Mouse (Mus musculus): ENCODE measurements around the gene Rarres1. TPM values are rescaled to one million over a fixed set of nuclear protein-coding genes. Genes with fewer than 3 reads are reported as not detected.
A peak's percentile ranks its signal among the peaks of the same experiment; 100 is the strongest.

Rarres1 gene
- polyA plus RNA-seq, 1 experiment from 2014 or later = 4.9 TPM

DNA sequence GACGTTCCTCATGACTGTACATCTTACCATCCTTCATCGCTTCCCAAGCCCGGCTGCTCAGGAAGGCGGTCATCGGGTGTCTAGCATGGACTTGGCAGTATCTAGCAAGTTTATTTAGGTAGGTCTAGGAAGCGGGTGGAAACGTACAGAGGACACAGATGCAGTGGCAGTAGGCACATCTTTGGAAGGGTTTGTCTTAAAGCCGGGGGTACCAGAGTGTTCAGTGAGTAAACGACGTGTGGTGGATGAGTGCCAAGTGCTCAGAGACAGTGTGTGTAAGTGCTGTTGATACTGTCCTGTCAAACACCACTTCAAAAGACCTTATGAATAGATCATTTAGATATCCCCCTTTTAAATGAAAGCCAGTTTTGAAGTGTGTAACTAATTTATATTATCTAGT is 52.7 kb downstream of the Rarres1 start:
- peaks cover 15% of the 10 kb centered on the region for H3K4me1 ChIP-seq
- ATAC-seq (ENCODE audit: low FRiP score, low read depth) = no peak
- H3K27me3 ChIP-seq = no peaks in the 10 kb centered on the region
- no peaks in the 10 kb centered on the region for H3K9me3 ChIP-seq
- peaks cover 40% of the 10 kb centered on the region for H3K36me3 ChIP-seq
- WGBS = 31% methylated on average over 10 of the region's 10 CpGs
- peak overlapping the region; percentile 74 for H3K4me2 ChIP-seq (replicated peaks)
- no peak overlapping the region for H3K27ac ChIP-seq
- peak overlapping the region; percentile 78 for H3K9ac ChIP-seq
- peak overlapping the region; percentile 67 for H3K4me3 ChIP-seq

DNA sequence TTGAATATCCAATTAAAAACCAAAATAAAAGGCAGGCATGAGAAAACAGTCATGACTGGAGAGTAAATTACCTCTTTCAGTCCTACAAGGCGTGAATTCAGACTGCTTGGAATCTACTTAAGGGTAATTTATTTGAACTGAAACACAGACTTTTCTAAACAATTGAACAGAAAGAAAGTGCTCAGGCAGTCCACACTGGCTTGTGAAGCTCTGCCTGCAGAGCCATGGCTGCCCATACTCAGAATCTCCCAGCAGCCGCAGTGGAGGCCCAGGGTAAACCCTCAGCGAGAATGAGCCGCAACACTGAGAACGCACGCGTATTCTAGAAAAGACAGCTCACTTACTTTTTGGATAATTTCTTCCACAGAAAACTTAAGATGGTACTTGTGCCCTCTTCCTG is 53.3 kb downstream of the Rarres1 start:
- H3K27me3 ChIP-seq = no peaks in the 10 kb centered on the region
- H3K4me1 ChIP-seq = peaks cover 15% of the 10 kb centered on the region
- H3K4me2 ChIP-seq (replicated peaks) = peak overlapping the region; percentile 74
- H3K27ac ChIP-seq = no peak overlapping the region
- no peaks in the 10 kb centered on the region for H3K9me3 ChIP-seq
- ATAC-seq (ENCODE audit: low FRiP score, low read depth) = no peak
- H3K36me3 ChIP-seq = peaks cover 44% of the 10 kb centered on the region
- H3K4me3 ChIP-seq = peak overlapping the region; percentile 67; the same call in 1 of the 2 replicates
- no peak overlapping the region for H3K9ac ChIP-seq
- WGBS = 80% methylated on average over 7 of the region's 7 CpGs

DNA sequence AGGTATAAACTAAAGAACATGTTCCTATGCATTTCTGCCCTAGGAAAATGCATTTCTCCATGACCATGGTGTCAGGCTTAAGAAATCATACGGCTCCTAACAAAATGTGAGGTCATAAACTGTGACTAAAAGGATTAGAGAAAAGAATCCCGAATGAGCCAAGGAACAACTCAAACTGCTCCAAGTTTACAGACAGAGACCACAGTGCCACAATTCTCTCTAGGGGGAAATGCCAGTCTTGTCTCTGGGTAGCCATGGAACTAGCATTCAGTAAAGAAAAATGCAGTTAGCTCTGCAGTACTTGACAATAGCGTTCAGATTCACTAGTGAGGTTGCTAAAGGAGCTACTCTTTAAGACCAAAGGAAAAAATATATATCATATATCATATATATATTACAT is 55.4 kb downstream of the Rarres1 start:
- no peak overlapping the region for H3K27ac ChIP-seq
- peaks cover 60% of the 10 kb centered on the region for H3K36me3 ChIP-seq
- H3K4me2 ChIP-seq (replicated peaks) = no peak overlapping the region
- H3K27me3 ChIP-seq = no peaks in the 10 kb centered on the region
- no peaks in the 10 kb centered on the region for H3K9me3 ChIP-seq
- no peak overlapping the region for H3K4me3 ChIP-seq
- WGBS = 83% methylated on average over 3 of the region's 3 CpGs
- ATAC-seq (ENCODE audit: low FRiP score, low read depth) = no peak
- no peak overlapping the region for H3K9ac ChIP-seq
- peaks cover 15% of the 10 kb centered on the region for H3K4me1 ChIP-seq

DNA sequence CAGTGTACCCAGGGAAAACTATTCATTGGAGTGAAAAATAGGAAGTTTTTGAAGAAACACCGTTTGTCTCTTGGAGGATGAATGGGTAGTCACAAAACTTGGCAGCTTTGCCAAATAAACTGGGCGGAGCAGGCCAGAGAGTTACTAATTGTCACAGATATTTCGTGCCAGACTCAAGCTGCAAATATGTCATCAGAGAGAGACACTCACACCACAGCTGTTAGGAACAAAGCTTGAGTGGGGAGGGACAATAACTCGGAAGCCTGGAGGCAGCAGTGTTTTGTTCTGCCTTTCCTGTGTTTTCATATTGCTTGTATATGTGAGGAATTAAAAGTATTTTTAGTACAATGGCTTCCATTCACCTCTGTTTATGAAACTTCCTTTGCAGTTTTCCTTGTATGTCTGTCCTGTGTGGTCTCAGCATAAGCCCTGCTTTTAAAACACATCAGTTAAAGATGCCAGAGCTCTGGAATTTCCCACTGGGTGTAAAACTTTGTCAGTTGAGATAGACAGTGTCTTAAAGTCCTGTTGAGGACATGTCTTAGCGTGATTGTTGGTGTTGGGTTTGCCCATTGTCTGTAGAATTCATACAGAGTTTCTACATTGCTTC is 64.6 kb downstream of the Rarres1 start:
- H3K36me3 ChIP-seq = peaks cover 86% of the 10 kb centered on the region
- no peak overlapping the region for H3K9ac ChIP-seq
- ATAC-seq (ENCODE audit: low FRiP score, low read depth) = no peak

DNA sequence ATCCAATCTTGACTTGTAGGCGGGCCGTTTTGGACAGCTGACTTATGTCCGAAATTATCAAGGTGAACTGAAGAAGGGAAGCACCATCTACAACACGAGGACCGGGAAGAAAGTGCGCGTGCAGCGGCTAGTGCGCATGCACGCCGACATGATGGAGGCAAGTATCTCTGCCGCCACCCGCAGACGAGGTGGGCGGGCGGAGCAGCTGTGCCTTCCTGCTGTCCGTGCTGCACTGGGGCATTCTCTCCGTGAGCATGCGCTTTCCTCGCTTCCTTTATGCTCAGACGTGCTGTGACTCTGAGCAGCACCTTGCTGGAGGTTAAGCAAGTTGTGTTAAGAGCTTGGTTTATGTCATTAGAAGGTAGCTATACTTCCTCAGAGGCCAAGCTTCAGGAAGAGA is 65.7 kb downstream of the Rarres1 start:
- WGBS = 94% methylated on average over 21 of the region's 21 CpGs
- Histone ChIP-seq H3K4me2 (replicated peaks) (no peak overlapping the region), H3K27ac (no peak overlapping the region), H3K9me3 (no peaks in the 10 kb centered on the region), H3K27me3 (no peaks in the 10 kb centered on the region), H3K36me3 (peaks cover 80% of the 10 kb centered on the region), H3K4me1 (no peaks in the 10 kb centered on the region), H3K4me3 (no peak overlapping the region), H3K9ac (no peak overlapping the region)
- ATAC-seq (ENCODE audit: low FRiP score, low read depth) = no peak

More for the DNA sequence above, 64.6 kb downstream of the Rarres1 start:
- Histone ChIP-seq H3K4me3 (no peak overlapping the region), H3K27me3 (no peaks in the 10 kb centered on the region), H3K9me3 (no peaks in the 10 kb centered on the region), H3K4me1 (no peaks in the 10 kb centered on the region), H3K4me2 (replicated peaks) (no peak overlapping the region), H3K27ac (no peak overlapping the region)
- 84% methylated on average over 5 of the region's 5 CpGs for WGBS

DNA sequence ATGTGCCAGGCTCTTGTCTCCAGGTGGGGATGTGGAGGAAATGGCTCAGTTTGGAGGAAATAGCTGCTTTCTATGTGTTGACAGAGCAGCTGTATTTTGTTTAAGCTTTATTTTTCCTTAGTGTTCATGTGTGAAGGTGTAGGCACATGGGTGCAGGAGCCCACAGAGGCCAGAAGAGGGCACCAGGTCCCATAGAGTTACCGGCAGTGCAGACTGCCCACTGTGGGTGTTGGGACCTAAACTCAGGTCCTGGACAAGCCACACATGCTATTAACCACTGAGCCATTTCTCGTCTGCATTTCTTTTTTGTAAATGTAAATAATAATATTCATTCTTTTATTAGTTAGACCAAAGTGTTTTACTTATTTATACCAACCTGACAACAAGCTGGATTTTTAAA is 68.2 kb downstream of the Rarres1 start:
- ATAC-seq (ENCODE audit: low FRiP score, low read depth) = no peak
- Histone ChIP-seq H3K9me3 (no peaks in the 10 kb centered on the region), H3K27me3 (no peaks in the 10 kb centered on the region), H3K4me2 (replicated peaks) (no peak overlapping the region), H3K36me3 (peaks cover 81% of the 10 kb centered on the region), H3K9ac (no peak overlapping the region), H3K4me1 (no peaks in the 10 kb centered on the region), H3K4me3 (no peak overlapping the region), H3K27ac (no peak overlapping the region)
- WGBS = 96% methylated on average over 2 of the region's 2 CpGs

DNA sequence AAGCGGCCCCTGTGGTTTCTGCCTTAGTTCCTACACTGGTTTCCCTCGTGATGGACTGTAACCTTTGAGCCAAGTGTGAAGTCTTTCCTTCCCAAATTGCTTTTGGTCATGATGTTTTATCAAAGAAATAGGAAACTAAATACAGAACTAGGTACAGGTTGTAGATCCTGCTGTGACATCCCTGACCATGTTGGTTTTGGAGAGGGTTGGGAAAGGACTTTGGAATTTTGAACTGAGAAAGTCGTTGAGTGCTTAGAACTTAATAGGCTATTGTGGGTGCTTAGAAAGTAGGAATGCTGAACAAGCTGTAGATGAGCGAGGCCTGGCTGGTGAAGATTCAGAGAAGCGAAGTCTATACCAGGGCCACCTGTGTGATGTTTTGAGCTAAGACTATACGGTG is 81.3 kb downstream of the Rarres1 start:
- no peak overlapping the region for H3K4me3 ChIP-seq
- H3K9me3 ChIP-seq = no peaks in the 10 kb centered on the region
- no peak for ATAC-seq (ENCODE audit: low FRiP score, low read depth)
- peaks cover 62% of the 10 kb centered on the region for H3K36me3 ChIP-seq
- no peak overlapping the region for H3K9ac ChIP-seq
- H3K27ac ChIP-seq = no peak overlapping the region
- WGBS = 92% methylated on average over 6 of the region's 6 CpGs
- H3K4me1 ChIP-seq = peaks cover 9% of the 10 kb centered on the region
- H3K27me3 ChIP-seq = no peaks in the 10 kb centered on the region
- H3K4me2 ChIP-seq (replicated peaks) = no peak overlapping the region

DNA sequence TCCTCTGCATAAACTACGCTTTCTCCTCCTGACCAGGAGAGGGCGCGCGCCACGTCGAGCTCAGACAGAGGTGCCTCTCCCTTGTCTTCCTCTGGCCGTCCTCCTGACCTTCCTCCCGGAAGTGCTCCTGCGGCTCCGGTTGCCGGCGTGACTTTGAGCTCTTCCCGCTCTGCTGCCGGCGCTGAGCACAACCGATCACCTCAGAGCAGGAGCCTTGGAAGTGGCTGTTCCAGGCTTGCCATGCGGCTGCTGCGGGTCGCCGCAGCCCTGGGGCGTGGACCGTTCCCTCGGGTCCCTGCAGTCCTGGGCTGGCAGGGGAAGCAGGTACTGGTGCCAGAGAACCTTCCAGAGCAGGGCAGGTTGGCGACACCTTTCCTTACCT is 85.3 kb downstream of the Rarres1 start, which contains the start of gene Gfm1:
Gene Gfm1, plus strand, starts transcription at position 98 of the 382 bp plus-strand sequence.
- H3K4me2 ChIP-seq (replicated peaks) = peak within 1 kb of the TSS; percentile 84
- peaks cover 27% of the 10 kb centered on the region for H3K36me3 ChIP-seq
- peaks cover 9% of the 10 kb centered on the region for H3K4me1 ChIP-seq
- ATAC-seq (ENCODE audit: low FRiP score, low read depth) = peak; percentile 94
- H3K4me3 ChIP-seq = peak within 1 kb of the TSS; percentile 99
- no peaks in the 10 kb centered on the region for H3K27me3 ChIP-seq
- peaks cover 12% of the 10 kb centered on the region; the same call in 1 of the 2 replicates for H3K9me3 ChIP-seq
- peak within 1 kb of the TSS; percentile 91 for H3K9ac ChIP-seq
- WGBS = under 1% methylated on average over 24 of the region's 24 CpGs
- no peak within 1 kb of the TSS for H3K27ac ChIP-seq

DNA sequence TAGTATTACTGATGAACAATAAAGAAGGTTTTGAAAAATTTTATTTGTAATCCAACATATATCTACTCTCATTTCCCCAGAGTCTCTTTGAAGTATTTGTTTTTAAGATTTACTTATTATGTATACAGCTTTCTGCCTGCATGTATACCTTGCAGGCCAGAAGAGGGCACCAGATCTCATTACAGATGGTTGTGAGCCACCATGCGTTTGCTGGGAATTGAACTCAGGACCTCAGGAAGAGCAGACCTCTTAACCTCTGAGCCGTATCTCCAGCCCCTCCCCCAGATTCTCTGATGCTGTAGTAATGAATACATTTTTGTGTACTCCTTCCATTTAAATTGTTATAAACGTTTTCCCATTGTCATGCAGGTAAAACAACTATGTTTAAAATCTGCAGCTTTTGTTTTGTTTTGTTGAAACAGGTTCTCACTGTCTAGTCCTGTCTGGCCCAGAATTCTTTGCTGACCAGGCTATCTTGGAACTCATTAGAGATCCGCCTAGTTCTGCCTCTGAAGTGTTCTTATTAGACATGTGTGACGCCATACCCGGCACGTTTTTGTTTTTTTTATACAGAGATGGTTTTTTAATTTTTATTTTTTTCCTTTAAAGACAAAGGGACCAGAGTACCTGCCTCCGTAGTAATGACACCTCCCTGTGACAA is 85.9 kb downstream of the Rarres1 start:
- Histone ChIP-seq H3K4me1 (peaks cover 9% of the 10 kb centered on the region), H3K27me3 (no peaks in the 10 kb centered on the region), H3K9ac (no peak overlapping the region; the same call in 1 of the 2 replicates), H3K36me3 (peaks cover 26% of the 10 kb centered on the region), H3K27ac (no peak overlapping the region), H3K4me3 (peak overlapping the region; percentile 99), H3K9me3 (peaks cover 12% of the 10 kb centered on the region; the same call in 1 of the 2 replicates), H3K4me2 (replicated peaks) (peak overlapping the region; percentile 84)
- WGBS = 34% methylated on average over 8 of the region's 8 CpGs
- peak; percentile 55 for ATAC-seq (ENCODE audit: low FRiP score, low read depth)

Other genes with a start within 250 kb of the Rarres1 start
- 18.9 and 19.8 TPM in 2 replicates for gene Mlf1, start 141.4 kb downstream of the Rarres1 start, polyA plus RNA-seq (2015; fragmentation: Nextera tagmentation; extraction: Ambion mirVana)
- gene Gm17402, start 140.4 kb downstream of the Rarres1 start, polyA plus RNA-seq (2015; fragmentation: Nextera tagmentation; extraction: Ambion mirVana) = not detected in 2 replicates
- 41.4 and 44.3 TPM in 2 replicates for gene Gfm1, start 85.4 kb downstream of the Rarres1 start, polyA plus RNA-seq (2015; fragmentation: Nextera tagmentation; extraction: Ambion mirVana)
- gene Lxn, start 51.6 kb downstream of the Rarres1 start, polyA plus RNA-seq (2015; fragmentation: Nextera tagmentation; extraction: Ambion mirVana) = 94.2 and 104 TPM in 2 replicates
- 52.2 and 52.7 TPM in 2 replicates for gene Mfsd1, start 67.2 kb upstream of the Rarres1 start, polyA plus RNA-seq (2015; fragmentation: Nextera tagmentation; extraction: Ambion mirVana)